Mouse (Mus musculus) CH12F3 (cell line): Measurements from ENCODE around the gene Fez2.

ENCODE experiments used
- in situ Hi-C: fragments of 300-500 bp; cut with MboI; formaldehyde crosslinking; loops from 2 replicates; pipeline ENCODE4 v1.14.3; 2020; ENCODE audit warnings: low sequenced_read_pairs

Gene Fez2

GRCm38 (mm10) chr17:78408386-78408785 lies 9.6 kb downstream of the Fez2 start:
- in situ Hi-C loops, result no loop called here

GRCm38 (mm10) chr17:78407581-78407980 lies 10.4 kb downstream of the Fez2 start:
- in situ Hi-C loops, result no loop called here

DNA sequence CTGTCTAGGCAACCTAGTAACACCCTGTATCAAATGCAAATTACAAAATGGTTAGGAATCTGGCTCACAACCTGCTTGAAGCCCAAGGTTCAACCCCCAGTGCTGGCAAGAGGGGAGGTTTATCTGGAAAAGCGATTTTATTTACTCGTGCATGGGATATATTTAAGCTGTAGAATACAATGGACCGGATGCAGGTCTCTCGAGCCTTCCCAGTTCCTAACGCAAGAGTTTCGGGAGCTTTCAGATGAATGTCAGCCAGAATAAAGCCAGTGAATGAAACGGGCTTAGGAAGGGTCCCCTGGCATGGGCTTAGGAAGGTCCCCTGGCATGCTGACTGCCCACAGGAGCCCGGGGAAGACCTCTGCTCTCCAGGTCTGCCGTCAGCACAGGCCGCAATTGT lies 11.1 kb downstream of the Fez2 start:
- in situ Hi-C loops, result no loop called here

- in situ Hi-C loops, result no loop called here
These were observed 12.6 kb downstream of the Fez2 start for GRCm38 (mm10) chr17:78405336-78405735.

- in situ Hi-C loops, result no loop called here
These were observed 14.1 kb downstream of the Fez2 start for GRCm38 (mm10) chr17:78403804-78404203.

DNA sequence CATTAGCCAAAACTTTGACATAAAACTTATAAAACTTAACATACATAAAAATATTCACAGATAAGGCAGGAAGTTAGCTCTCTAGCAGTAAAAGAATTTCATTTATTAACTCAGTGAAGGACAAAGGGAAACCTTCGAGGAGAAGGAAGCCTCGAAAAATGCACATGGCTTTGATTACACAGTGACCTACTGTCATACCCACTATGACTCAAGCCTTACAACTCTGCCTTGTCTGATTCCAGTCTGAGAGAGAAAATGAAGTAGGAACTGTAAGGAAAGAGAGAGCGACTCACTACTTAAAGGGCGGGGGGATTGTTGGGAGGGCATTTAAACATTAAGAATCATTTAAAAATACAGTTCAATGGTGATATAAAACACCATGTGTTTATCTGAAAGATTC lies 14.7 kb downstream of the Fez2 start:
- in situ Hi-C loops, result no loop called here

- in situ Hi-C loops, result no loop called here
These were observed 15.8 kb downstream of the Fez2 start for GRCm38 (mm10) chr17:78402174-78402573.

GRCm38 (mm10) chr17:78401713-78402112 lies 16.2 kb downstream of the Fez2 start:
- in situ Hi-C loops, result no loop called here

- in situ Hi-C loops, result no loop called here
These were observed 16.6 kb downstream of the Fez2 start for GRCm38 (mm10) chr17:78401311-78401710.

DNA sequence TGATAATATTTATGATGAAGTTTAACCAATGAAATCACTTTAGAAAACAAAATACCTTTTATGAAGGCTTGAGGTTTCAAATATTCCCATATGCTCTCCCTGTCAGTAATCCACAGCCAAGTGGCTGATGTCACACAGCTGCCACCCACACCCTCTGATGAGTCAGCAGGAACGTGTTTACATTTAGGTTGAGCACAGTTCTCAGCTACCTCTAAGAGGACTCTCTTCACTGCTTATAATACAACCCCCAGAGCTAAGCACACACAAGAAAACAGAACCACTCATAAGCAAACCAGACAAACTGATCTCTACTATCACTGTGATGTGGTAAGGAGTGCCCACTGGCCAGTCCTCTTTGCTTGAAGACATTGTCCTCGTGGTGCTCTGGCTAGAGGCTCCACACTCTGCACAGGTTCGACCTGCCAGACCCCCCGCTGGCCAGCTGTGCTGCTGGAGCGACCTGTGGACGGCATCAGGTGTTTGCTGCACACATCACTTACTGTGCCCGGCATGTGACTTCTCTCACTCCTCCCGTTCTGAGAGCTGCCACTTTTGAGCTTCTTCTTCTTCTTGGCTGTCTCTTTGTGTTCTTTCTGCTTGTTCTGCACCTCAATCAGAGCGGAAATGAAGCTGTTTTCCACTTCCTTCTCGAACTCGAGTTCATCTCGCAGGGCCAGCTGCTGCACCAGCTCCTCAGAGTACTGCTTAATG lies 17.7 kb downstream of the Fez2 start:
- in situ Hi-C loops, result no loop called here

- in situ Hi-C loops, result no loop called here
These were observed 25.4 kb downstream of the Fez2 start for GRCm38 (mm10) chr17:78392401-78393087.

GRCm38 (mm10) chr17:78389573-78389972 lies 28.4 kb downstream of the Fez2 start:
- in situ Hi-C loops, result no loop called here

GRCm38 (mm10) chr17:78388101-78388847 lies 29.7 kb downstream of the Fez2 start:
- in situ Hi-C loops, result no loop called here

- in situ Hi-C loops, result no loop called here
These were observed 30.3 kb downstream of the Fez2 start for GRCm38 (mm10) chr17:78387665-78388064.

DNA sequence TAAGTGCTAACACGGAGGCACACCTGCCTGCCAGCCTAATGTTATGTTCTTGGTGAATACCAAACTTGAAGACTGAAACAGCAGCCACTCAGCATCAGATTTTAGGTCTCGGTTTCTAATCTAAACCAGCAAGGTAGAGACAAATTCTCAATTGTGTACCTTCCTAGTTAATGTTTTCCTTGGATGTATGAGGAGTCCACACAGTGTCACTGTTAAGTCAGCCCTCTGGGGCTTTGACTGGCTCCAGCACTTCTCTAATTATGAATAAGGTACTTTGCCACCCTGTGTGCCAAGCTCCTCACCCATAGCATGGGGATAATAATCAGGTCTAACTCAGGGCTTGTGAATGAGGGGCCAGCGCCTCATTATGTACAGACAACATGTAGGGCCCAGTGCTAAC lies 35.6 kb downstream of the Fez2 start:
- in situ Hi-C loops, result no loop called here

DNA sequence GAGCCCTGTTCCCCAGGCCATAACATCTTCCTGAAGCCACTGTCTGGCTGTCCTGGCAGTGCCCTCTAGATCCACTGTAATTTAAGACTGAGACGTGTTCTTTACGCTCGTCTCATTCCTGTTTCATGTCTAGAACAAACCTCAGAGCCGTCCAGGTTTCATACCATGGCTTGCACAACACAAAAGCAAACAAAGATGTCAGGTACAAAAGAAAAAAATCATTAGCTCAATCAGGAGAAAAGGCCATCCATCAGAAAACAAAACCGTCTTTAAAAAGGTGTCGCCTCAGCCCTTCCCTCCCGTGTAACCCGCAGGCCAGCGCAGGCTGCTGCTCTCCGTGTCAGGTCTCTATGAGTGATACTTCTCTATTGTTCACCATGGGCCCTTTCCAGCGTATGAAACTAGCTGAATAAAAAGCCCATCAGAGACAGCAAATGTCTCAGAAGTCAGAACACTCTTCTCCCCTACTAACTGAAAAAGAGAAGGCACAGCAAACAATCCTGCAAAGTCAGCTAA lies 38.2 kb downstream of the Fez2 start:
- in situ Hi-C loops, result no loop called here

- in situ Hi-C loops, result no loop called here
These were observed 38.7 kb downstream of the Fez2 start for GRCm38 (mm10) chr17:78379079-78379729.

DNA sequence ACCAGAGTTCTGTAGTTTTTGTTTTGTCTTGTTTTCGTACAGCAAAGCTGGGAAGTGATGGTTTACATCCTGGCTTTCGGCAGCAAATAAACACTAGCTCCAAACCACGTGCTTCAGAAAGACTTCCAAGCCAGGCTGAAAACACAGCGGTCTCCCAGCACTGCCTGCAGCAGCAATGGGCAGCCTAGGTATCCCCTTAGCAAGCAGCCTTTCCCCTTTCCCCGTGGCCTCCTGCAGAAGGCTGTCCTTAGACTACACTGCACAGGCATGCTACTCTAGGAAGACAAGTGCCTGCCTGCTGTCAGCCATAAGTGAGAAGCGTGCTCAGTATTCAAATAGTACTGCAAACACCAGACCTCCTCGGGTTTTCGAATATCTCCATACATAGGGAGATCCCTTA lies 41.4 kb downstream of the Fez2 start:
- in situ Hi-C loops, result no loop called here

DNA sequence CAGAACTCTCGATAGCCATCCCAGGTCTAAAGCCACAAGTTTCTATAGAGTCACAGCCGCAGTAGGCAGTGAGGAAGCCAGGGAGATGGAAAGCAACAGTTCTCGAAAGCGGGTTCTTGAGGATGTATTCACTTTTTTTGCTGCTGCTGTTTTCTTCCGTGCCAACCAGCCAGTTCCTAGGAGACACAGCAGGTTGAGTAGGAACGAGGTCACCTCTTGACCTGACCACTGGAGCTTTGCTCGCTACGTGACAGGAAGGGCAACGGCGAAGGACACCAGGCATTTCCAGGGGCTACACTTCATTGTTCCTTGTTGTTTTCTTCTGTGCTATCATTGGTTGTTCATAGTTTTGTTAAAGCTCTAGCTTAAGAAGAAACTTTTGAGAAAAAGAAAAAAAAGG lies 43.2 kb downstream of the Fez2 start:
- in situ Hi-C loops, result no loop called here

- in situ Hi-C loops, result no loop called here
These were observed 44.1 kb downstream of the Fez2 start for GRCm38 (mm10) chr17:78373849-78374248.

DNA sequence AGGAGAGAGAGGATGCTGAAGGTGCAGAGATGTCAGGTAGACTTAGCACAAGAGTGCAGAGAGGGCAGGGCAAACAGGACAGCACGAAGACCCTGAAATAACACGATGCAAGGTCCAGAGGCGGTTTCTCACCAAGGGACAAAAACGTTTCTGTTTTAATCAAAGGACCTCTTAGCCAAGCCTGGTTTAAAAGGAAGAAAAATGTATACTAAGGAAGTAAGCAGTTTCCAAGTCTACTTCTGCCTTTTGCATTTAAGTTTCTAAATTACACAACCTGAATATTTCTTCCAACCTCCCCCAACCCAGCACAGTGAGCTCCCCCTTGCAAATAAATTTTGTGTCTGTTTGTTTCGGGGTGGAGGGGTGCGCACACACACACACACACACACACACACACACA lies 44.8 kb downstream of the Fez2 start:
- in situ Hi-C loops, result no loop called here
